Mouse (Mus musculus): ENCODE results near the gene Cenpv. TPM values are rescaled to one million over a fixed set of nuclear protein-coding genes. Genes with fewer than 3 reads are reported as not detected.

The Cenpv gene
- total and polyA plus RNA-seq, 3 experiments: 149 to 2,878 (median 178) TPM

- TF ChIP-seq TAL1 (IDR thresholded peaks at IDR 0.05; ENCODE audit: low read length) (no peak), ZNF384 (IDR thresholded peaks at IDR 0.05; ENCODE audit: low read depth, low read length) (no peak), MAFK (IDR thresholded peaks at IDR 0.05; ENCODE audit: borderline replicate concordance, low read depth, low read length) (no peak)
These were observed 556 bp downstream of the Cenpv start (continued) for GRCm38 (mm10) chr11:62538321-62539088.

- H3K4me3 ChIP-seq (ENCODE audit: control insufficient read depth in 1 of 2, insufficient read depth in 1 of 2, low read depth in 2 of 2, low read length in 2 of 2): peak overlapping the region; percentile 58 to 61
- peak overlapping the region; percentile 42 for H3K27ac ChIP-seq (ENCODE audit: control insufficient read depth, low read depth, low read length)
- no peaks in the 10 kb centered on the region for H3K27me3 ChIP-seq (ENCODE audit: control insufficient read depth in 1 of 2, insufficient read depth in 2 of 2, low read length in 2 of 2)
- no peaks in the 10 kb centered on the region for H3K9me3 ChIP-seq (replicated peaks; ENCODE audit: insufficient read depth, low read length)
- H3K4me1 ChIP-seq (ENCODE audit: control insufficient read depth in 1 of 2, insufficient read depth in 2 of 2, low read length in 2 of 2): peaks cover 4 to 6% of the 10 kb centered on the region in 2 experiments
- peaks cover 14 to 16% of the 10 kb centered on the region in 2 experiments for H3K36me3 ChIP-seq (ENCODE audit: control insufficient read depth in 1 of 2, insufficient read depth in 2 of 2, low read length in 2 of 2)
- peak overlapping the region; percentile 100 for H3K9ac ChIP-seq (ENCODE audit: control insufficient read depth, low read depth, low read length, poor library complexity, severe bottlenecking)
- peak; percentile 85 for DNase-seq (ENCODE audit: low read depth, low spot score)
- H3K79me2 ChIP-seq (ENCODE audit: control insufficient read depth, insufficient read depth, low read length, poor library complexity): peaks cover 28% of the 10 kb centered on the region
- TF ChIP-seq E2F4 (IDR thresholded peaks at IDR 0.05; ENCODE audit: borderline replicate concordance, low read depth, low read length) (no peak), ETS1 (IDR thresholded peaks at IDR 0.05; ENCODE audit: low read depth, low read length) (no peak; the same call in 1 of the 2 replicates), TCF12 (IDR thresholded peaks at IDR 0.05; ENCODE audit: low read depth, low read length) (no peak), EP300 (IDR thresholded peaks at IDR 0.05; ENCODE audit: low read depth in 1 of 2, low read length in 2 of 2) (peak in 1 of 2 experiments; percentile 29; a peak in 1 of 4 replicates), TAL1 (IDR thresholded peaks at IDR 0.05; ENCODE audit: low read length) (peak; percentile 36), MYC (IDR thresholded peaks at IDR 0.05; ENCODE audit: low read depth, low read length) (peak; percentile 96), MXI1 (IDR thresholded peaks at IDR 0.05; ENCODE audit: low read depth, low read length) (peak; percentile 93), RCOR1 (IDR thresholded peaks at IDR 0.05; ENCODE audit: low read depth, low read length) (peak; percentile 64), CHD1 (IDR thresholded peaks at IDR 0.05; ENCODE audit: low read depth, low read length) (no peak), SIN3A (IDR thresholded peaks at IDR 0.05; ENCODE audit: low read length) (peak; percentile 35), UBTF (IDR thresholded peaks at IDR 0.05; ENCODE audit: borderline replicate concordance, insufficient read depth, low read depth, low read length) (no peak), POLR2AphosphoS2 (IDR thresholded peaks at IDR 0.05; ENCODE audit: low read length) (no peak), MAX (IDR thresholded peaks at IDR 0.05; ENCODE audit: low read length) (peak; percentile 87), POLR2AphosphoS5 (IDR thresholded peaks at IDR 0.05; ENCODE audit: borderline replicate concordance, low read depth, low read length) (no peak), KAT2A (conservative IDR thresholded peaks at IDR 0.05; ENCODE audit: low read depth, low read length) (peak; percentile 43; the same call in 1 of the 2 replicates), ZKSCAN1 (IDR thresholded peaks at IDR 0.05; ENCODE audit: low read depth, low read length) (no peak), MAFK (IDR thresholded peaks at IDR 0.05; ENCODE audit: borderline replicate concordance, low read depth, low read length) (no peak), ZMIZ1 (IDR thresholded peaks at IDR 0.05; ENCODE audit: low read depth, low read length) (no peak), MAZ (IDR thresholded peaks at IDR 0.05; ENCODE audit: low read depth, low read length) (peak; percentile 31; the same call in 1 of the 2 replicates), CTCF (IDR thresholded peaks at IDR 0.05 in 2 of 3, conservative IDR thresholded peaks at IDR 0.05 in 1 of 3; ENCODE audit: control insufficient read depth in 1 of 3, insufficient read depth in 1 of 3, low read depth in 2 of 3, low read length in 3 of 3, poor library complexity in 1 of 3, severe bottlenecking in 1 of 3) (no peak), JUND (IDR thresholded peaks at IDR 0.05; ENCODE audit: low read depth, low read length) (no peak), BHLHE40 (IDR thresholded peaks at IDR 0.05; ENCODE audit: borderline replicate concordance, low read depth, low read length) (no peak), ZC3H11A (IDR thresholded peaks at IDR 0.05; ENCODE audit: low read depth, low read length) (no peak), NELFE (IDR thresholded peaks at IDR 0.05; ENCODE audit: low read depth, low read length) (no peak), CHD2 (IDR thresholded peaks at IDR 0.05; ENCODE audit: low read length) (no peak), TBP (IDR thresholded peaks at IDR 0.05; ENCODE audit: low read depth, low read length) (peak; percentile 61), GABPA (IDR thresholded peaks at IDR 0.05; ENCODE audit: low read depth, low read length) (no peak), POLR2A (IDR thresholded peaks at IDR 0.05; ENCODE audit: control insufficient read depth in 1 of 2, insufficient read depth in 1 of 2, low read depth in 1 of 2, low read length in 2 of 2, poor library complexity in 1 of 2) (peak in 1 of 2 experiments; percentile 38; a peak in 2 of 4 replicates), ZNF384 (IDR thresholded peaks at IDR 0.05; ENCODE audit: low read depth, low read length) (no peak), MEF2A (IDR thresholded peaks at IDR 0.05; ENCODE audit: extremely low read depth, insufficient replicate concordance, low read depth, low read length, poor library complexity, severe bottlenecking) (no peak), NRF1 (IDR thresholded peaks at IDR 0.05; ENCODE audit: insufficient read depth, low read depth, low read length, poor library complexity, severe bottlenecking) (no peak), USF1 (IDR thresholded peaks at IDR 0.05; ENCODE audit: low read depth, low read length) (no peak), GATA1 (IDR thresholded peaks at IDR 0.05; ENCODE audit: low read depth, low read length) (no peak; the same call in 1 of the 2 replicates)
These were observed 1.5 kb downstream of the Cenpv start for GRCm38 (mm10) chr11:62537590-62537989.

Data from MEL (cell line).